Mouse (Mus musculus) activated CD4-positive, CD25-positive, alpha-beta regulatory T cell, adult 4 months (primary cell): ENCODE data around the gene Atxn7l1. TPM values are rescaled to one million over a fixed set of nuclear protein-coding genes. Genes with fewer than 3 reads are reported as not detected.

ENCODE experiments used
- ATAC-seq: one replicate; pipeline ENCODE4 v1.8.0; 2017
- polyA plus RNA-seq, 2 experiments: library from polyadenylated mRNA; unstranded; fragments of 100-300 nt; shearing (Covaris generic); gene quantifications; one replicate each; pipeline ENCODE4 v1.2.1; 2017

Atxn7l1 gene
- polyA plus RNA-seq, 2 experiments from 2014 or later, result 69.1 to 80.6 TPM

GRCm38 (mm10) chr12:33390844-33391560, 243.5 kb downstream of the Atxn7l1 start:
- ATAC-seq, result no peak

- ATAC-seq, result no peak
Measured at GRCm38 (mm10) chr12:33394804-33395623, 247.5 kb downstream of the Atxn7l1 start, which contains the start of gene Efcab10. Gene Efcab10 (plus strand): TSS chr12:33394854.

- ATAC-seq, result no peak
Measured at GRCm38 (mm10) chr12:33403265-33403693, 255.8 kb downstream of the Atxn7l1 start.

- no peak for ATAC-seq
Measured at GRCm38 (mm10) chr12:33404996-33405395, 257.5 kb downstream of the Atxn7l1 start.

- ATAC-seq, result no peak
Measured at GRCm38 (mm10) chr12:33405398-33406026, 258.0 kb downstream of the Atxn7l1 start.

GRCm38 (mm10) chr12:33411580-33412151, 264.2 kb downstream of the Atxn7l1 start:
- ATAC-seq, result peak; percentile 71

Other genes with a start within 250 kb of the Atxn7l1 start
- gene Sypl, start 193.8 kb upstream of the Atxn7l1 start, polyA plus RNA-seq, result 100 to 1,000 TPM; 102 TPM
- gene Cdhr3, start 54.8 kb upstream of the Atxn7l1 start, polyA plus RNA-seq, result under 1 TPM; 0.25 to 0.65 TPM
- not detected for gene Efcab10, start 247.2 kb downstream of the Atxn7l1 start, polyA plus RNA-seq